In the genomic region with DNA sequence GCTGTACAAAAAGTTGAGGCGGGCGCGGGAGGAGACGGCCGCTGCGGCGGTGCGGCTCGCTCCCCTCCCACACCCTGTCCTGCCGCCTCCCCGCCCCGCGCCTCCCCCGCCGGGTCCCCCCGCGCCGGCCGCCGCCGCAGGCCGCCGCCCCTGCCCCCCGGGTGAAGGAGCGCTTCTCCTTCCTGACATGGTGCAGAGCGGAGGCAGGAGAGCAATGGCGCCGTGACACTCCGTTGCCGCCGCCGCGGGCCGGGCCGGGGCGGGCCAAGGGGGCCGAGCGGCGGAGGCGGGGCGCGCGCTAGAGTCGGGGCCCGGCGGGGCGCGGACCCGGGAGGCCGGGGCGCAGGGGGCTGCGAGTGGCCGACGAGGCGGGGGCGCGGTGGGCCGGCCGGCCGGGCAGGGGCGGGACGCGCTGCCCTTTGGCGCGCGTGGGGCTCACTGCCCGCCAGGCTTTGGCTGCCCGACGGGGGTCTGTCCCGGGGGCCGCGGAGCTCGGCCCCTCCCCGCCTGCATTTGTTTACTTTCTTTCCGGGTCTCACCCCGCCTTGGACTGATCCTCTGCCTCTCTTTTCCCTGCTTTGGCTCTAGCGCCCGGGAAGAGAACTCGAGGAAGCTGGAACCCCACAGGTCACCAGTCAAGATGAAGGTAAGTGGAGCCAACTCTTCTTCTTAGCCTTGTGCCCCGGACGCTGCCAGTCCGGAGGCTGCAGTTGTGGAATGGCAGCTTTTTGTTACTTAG, we compare ENCODE assay signal across 8 mouse cellular contexts. TPM values are rescaled to one million over a fixed set of nuclear protein-coding genes. Genes with fewer than 3 reads are reported as not detected.
DNase-seq lines count a peak whose midpoint lies in the region; ATAC-seq lines count a peak whose summit lies in the region.

No protein-coding gene starts in this region.

- ATAC-seq in heart, embryonic 14.5 days (ENCODE audit: insufficient number of reproducible peaks, insufficient read depth, low FRiP score, low read depth): 0 out of 2 replicates have a peak, but pooled peaks have one; percentile 11
- peak; percentile 22 for ATAC-seq in megakaryocyte, adult 5-6 weeks (ENCODE audit: poor library complexity, severe bottlenecking)
- no peak for ATAC-seq in frontal cortex, adult (ENCODE audit: low TSS enrichment)

- peak overlapping the region; percentile 98 for H3K4me3 ChIP-seq in embryonic facial prominence, embryonic 10.5 days
- H3K4me3 ChIP-seq in heart, embryonic 14.5 days (ENCODE audit: control insufficient read depth in 1 of 2, insufficient read depth in 1 of 2, low read depth in 1 of 2, low read length in 2 of 2): peak overlapping the region; percentile 60 to 98

- H3K27me3 ChIP-seq in embryonic facial prominence, embryonic 10.5 days (replicated peaks; ENCODE audit: low read depth, poor library complexity, severe bottlenecking): no peaks in the 10 kb centered on the region
- H3K27me3 ChIP-seq in heart, embryonic 14.5 days (ENCODE audit: control insufficient read depth, insufficient read depth, low read length): no peaks in the 10 kb centered on the region

- H3K9me3 ChIP-seq in embryonic facial prominence, embryonic 10.5 days: no peaks in the 10 kb centered on the region
- no peaks in the 10 kb centered on the region for H3K9me3 ChIP-seq in heart, embryonic 14.5 days (ENCODE audit: control insufficient read depth, low read length)

- peaks cover 22% of the 10 kb centered on the region for H3K4me1 ChIP-seq in embryonic facial prominence, embryonic 10.5 days
- H3K4me1 ChIP-seq in heart, embryonic 14.5 days (ENCODE audit: control insufficient read depth in 2 of 2, insufficient read depth in 2 of 2, low read length in 2 of 2): peaks cover 4 to 31% of the 10 kb centered on the region in 2 experiments

- H3K4me2 ChIP-seq in heart, embryonic 14.5 days (ENCODE audit: low read length): peak overlapping the region; percentile 78

- peaks cover 44% of the 10 kb centered on the region for H3K36me3 ChIP-seq in embryonic facial prominence, embryonic 10.5 days (replicated peaks)
- H3K36me3 ChIP-seq in heart, embryonic 14.5 days (ENCODE audit: control insufficient read depth, insufficient read depth, low read length): peaks cover 47% of the 10 kb centered on the region

- peak; percentile 67 for DNase-seq in CD4-positive helper T cell, adult 2 months (ENCODE audit: low read depth, low spot score)
- peak; percentile 65 for DNase-seq in ZHBTc4 (ENCODE audit: low read depth, low spot score)
- DNase-seq in embryonic facial prominence, embryonic 10.5 days (ENCODE audit: low spot score): peak; percentile 67
- peak; percentile 72 for DNase-seq in kidney, postnatal 14 days
- peak; percentile 64 to 68 for DNase-seq in spleen, postnatal 10 days (ENCODE audit: low spot score in 2 of 2)

- peak overlapping the region; percentile 93 for H3K27ac ChIP-seq in embryonic facial prominence, embryonic 10.5 days (replicated peaks)
- H3K27ac ChIP-seq in heart, embryonic 14.5 days (replicated peaks in 1 of 2; ENCODE audit: control insufficient read depth in 1 of 2, insufficient read depth in 1 of 2, low read depth in 2 of 2, low read length in 2 of 2): peak overlapping the region; percentile 86 to 97

- peak overlapping the region; percentile 96 for H3K9ac ChIP-seq in heart, embryonic 14.5 days (ENCODE audit: low read length)

- under 1% methylated on average over 78 of the region's 82 CpGs for WGBS in embryonic facial prominence, embryonic 10.5 days
- under 1% methylated on average over 57 of the region's 82 CpGs for WGBS in heart, embryonic 14.5 days

RNA-seq across cellular contexts. Expression of gene Arid4a, which starts 0.9 kb away (rescaled TPM):
- polyA plus RNA-seq in embryonic facial prominence, embryonic 10.5 days (2016; fragmentation: Nextera tagmentation; extraction: Ambion mirVana): 26.6 and 26.9 TPM in 2 replicates
- polyA plus RNA-seq in heart, embryonic 14.5 days (2014; fragmentation: Nextera tagmentation; extraction: Ambion mirVana): 23.3 and 29.5 TPM in 2 replicates
- total RNA-seq in megakaryocyte, adult 5-6 weeks (2015): 42.4 and 45.0 TPM in 2 replicates
- total RNA-seq in megakaryocyte, adult 5-6 weeks (2017): 74.6 and 79.6 TPM in 2 replicates

RNA-seq across cellular contexts. Expression of gene Psma3, which starts 42.3 kb away (rescaled TPM):
- 682 and 687 TPM in 2 replicates for polyA plus RNA-seq in embryonic facial prominence, embryonic 10.5 days (2016; fragmentation: Nextera tagmentation; extraction: Ambion mirVana)
- 427 and 453 TPM in 2 replicates for polyA plus RNA-seq in heart, embryonic 14.5 days (2014; fragmentation: Nextera tagmentation; extraction: Ambion mirVana)
- total RNA-seq in megakaryocyte, adult 5-6 weeks (2015): 302 and 324 TPM in 2 replicates
- total RNA-seq in megakaryocyte, adult 5-6 weeks (2017): 246 and 252 TPM in 2 replicates
